Mouse (Mus musculus) liver, embryonic 14.5 days (tissue): Measurements from ENCODE around the gene Csrnp3. TPM values are rescaled to one million over a fixed set of nuclear protein-coding genes. Genes with fewer than 3 reads are reported as not detected.
"Not testable (repeated sequence)": the region's sequence is repeated elsewhere in the genome, so short reads cannot be mapped to it uniquely, and the experiment has no call there.

Source experiments
- ATAC-seq: fragments of 200-750 bp; cut with Nextera tagmentation; 2 replicates; pipeline ENCODE4 v1.8.0; 2017; ENCODE audit warnings: moderate number of reproducible peaks, mild to moderate bottlenecking, moderate library complexity; ENCODE audit not compliant: insufficient read depth
- DNase-seq, 3 experiments: peaks; one replicate each; pipeline ENCODE4 v3.0.0-alpha.2; 2012 to 2013; ENCODE audit warnings: low read depth in 3 of 3, low spot score in 3 of 3
- H3K27ac ChIP-seq: fragments of 300-500 bp; sonication (generic); 2 replicates; pipeline ENCODE4 v1.5.1; 2014; ENCODE audit warnings: moderate library complexity, mild to moderate bottlenecking, control low read depth, inconsistent platforms
- H3K27me3 ChIP-seq: fragments of 300-500 bp; sonication (generic); 2 replicates; pipeline ENCODE4 v1.6.1; 2014; ENCODE audit warnings: mild to moderate bottlenecking, low read length, moderate library complexity; ENCODE audit not compliant: control insufficient read depth, insufficient read depth
- H3K36me3 ChIP-seq: fragments of 300-500 bp; sonication (generic); replicated peaks from 2 replicates; pipeline ENCODE4 v1.6.1; 2014; ENCODE audit warnings: low read depth; ENCODE audit not compliant: control insufficient read depth, insufficient read depth
- H3K4me1 ChIP-seq, 2 experiments: fragments of 200-500 bp in 1 of 2; fragments of 300-500 bp in 1 of 2; sonication (generic) in 1 of 2; replicated peaks; 2 replicates each; pipeline ENCODE4 v1.6.1; 2012 to 2014; ENCODE audit warnings: antibody characterized with exemption in 1 of 2, inconsistent platforms in 1 of 2, low read length in 1 of 2; ENCODE audit not compliant: control insufficient read depth in 2 of 2, insufficient read depth in 2 of 2
- H3K4me2 ChIP-seq: fragments of 300-500 bp; sonication (generic); 2 replicates; pipeline ENCODE4 v1.6.1; 2014; ENCODE audit warnings: low read depth, mild to moderate bottlenecking, control low read depth, moderate library complexity
- H3K4me3 ChIP-seq, 2 experiments: fragments of 200-500 bp in 1 of 2; fragments of 300-500 bp in 1 of 2; sonication (generic) in 1 of 2; 2 replicates each; pipeline ENCODE4 v1.5.1; 2012 to 2014; ENCODE audit warnings: low read depth in 2 of 2, low read length in 2 of 2, mild to moderate bottlenecking in 2 of 2, control low read depth in 1 of 2, inconsistent platforms in 1 of 2, moderate library complexity in 1 of 2; ENCODE audit not compliant: insufficient read depth in 1 of 2
- H3K9ac ChIP-seq: fragments of 300-500 bp; sonication (generic); replicated peaks from 2 replicates; pipeline ENCODE4 v1.6.1; 2014; ENCODE audit warnings: mild to moderate bottlenecking, control low read depth, moderate library complexity
- H3K9me3 ChIP-seq: fragments of 300-500 bp; sonication (generic); 2 replicates; pipeline ENCODE4 v1.6.1; 2016; ENCODE audit warnings: low read length, mixed read lengths; ENCODE audit not compliant: control insufficient read depth
- CTCF ChIP-seq: IDR thresholded peaks from 2 replicates; pipeline ENCODE4 v1.5.1; 2016; ENCODE audit warnings: antibody characterized with exemption, low read depth, control low read depth
- EP300 ChIP-seq: IDR thresholded peaks from 2 replicates; pipeline ENCODE4 v1.6.1; 2016; ENCODE audit warnings: antibody characterized with exemption, low read depth
- WGBS: fragments of 180-500 bp; shearing (Covaris S2); extraction: QIAGEN DNeasy Blood & Tissue Kit; methylation state at CpG from one replicate; pipeline ENCODE4 v1.1.7; 2014; ENCODE audit not compliant: insufficient replicate concordance; 5-methylcytosine and 5-hydroxymethylcytosine counted together
- polyA plus RNA-seq, 2 experiments: library from polyadenylated mRNA; depleted of rRNA in 1 of 2; stranded (reverse) in 1 of 2; unstranded in 1 of 2; fragments of >200 nt; fragmentation: Nextera tagmentation in 1 of 2; extraction: Ambion mirVana in 1 of 2; gene quantifications; 2 replicates each; pipeline versions ENCODE4 v1.2.1 to v1.2.3; 2012 to 2014

The Csrnp3 gene
- polyA plus RNA-seq, 2 experiments = 0.02 TPM; not detected in 1

DNA sequence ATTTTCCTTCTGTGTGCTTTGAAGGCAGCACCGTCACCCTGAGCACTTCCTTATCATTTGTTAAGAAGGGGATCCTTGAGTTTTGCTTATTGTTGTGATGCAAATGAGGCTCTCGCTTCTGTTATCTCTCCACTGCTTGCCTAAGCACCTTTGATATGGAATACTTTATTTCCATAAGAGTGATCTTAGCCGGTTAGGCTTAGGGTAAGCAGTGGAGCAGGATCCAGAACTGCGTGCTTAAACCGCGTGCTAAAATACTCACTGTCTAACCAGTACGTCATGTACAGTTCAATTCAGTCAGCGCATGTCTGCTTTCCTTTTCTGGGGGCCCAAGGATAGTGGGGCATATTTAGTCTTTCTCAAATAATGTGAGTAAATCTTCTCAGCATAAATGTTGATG, 3.1 kb downstream of the Csrnp3 start:
- TF ChIP-seq CTCF (no peak), EP300 (no peak)
- DNase-seq (no peak), ATAC-seq (no peak)
- Histone ChIP-seq H3K9ac (no peak overlapping the region), H3K27ac (no peak overlapping the region), H3K4me3 (no peak overlapping the region), H3K4me1 (peaks cover 10 to 11% of the 10 kb centered on the region in 2 experiments), H3K9me3 (no peaks in the 10 kb centered on the region), H3K36me3 (no peaks in the 10 kb centered on the region), H3K27me3 (peaks cover 21% of the 10 kb centered on the region), H3K4me2 (no peak overlapping the region)
- WGBS = 50% methylated on average over 8 of the region's 8 CpGs

DNA sequence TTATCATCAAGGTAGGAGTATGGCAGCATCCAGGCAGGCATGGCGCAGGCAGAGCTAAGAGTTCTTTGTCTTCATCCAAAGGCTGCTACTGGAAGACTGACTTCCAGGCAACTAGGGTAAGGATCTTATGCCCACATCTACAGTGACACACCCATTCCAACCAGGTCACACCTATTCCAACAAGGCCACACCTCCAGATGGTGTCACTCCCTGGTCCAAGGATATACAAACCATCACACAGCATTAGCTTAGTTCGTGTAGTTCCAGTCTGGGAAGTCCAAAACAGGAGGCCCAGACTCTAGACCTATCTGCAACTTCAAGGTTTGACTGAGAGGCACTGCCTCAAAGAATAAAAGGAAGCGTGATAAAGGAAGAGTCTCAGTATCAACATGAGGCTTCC, 4.7 kb downstream of the Csrnp3 start:
- ATAC-seq = peak; percentile 42; the same call in 1 of the 2 replicates
- not testable (repeated sequence) for H3K27ac ChIP-seq, H3K9me3 ChIP-seq, H3K4me3 ChIP-seq, H3K4me2 ChIP-seq, H3K36me3 ChIP-seq, H3K9ac ChIP-seq, DNase-seq
- Histone ChIP-seq H3K4me1 (peaks cover 10 to 11% of the 10 kb centered on the region in 2 experiments), H3K27me3 (peaks cover 13% of the 10 kb centered on the region)
- WGBS = 65% methylated on average over 3 of the region's 3 CpGs

DNA sequence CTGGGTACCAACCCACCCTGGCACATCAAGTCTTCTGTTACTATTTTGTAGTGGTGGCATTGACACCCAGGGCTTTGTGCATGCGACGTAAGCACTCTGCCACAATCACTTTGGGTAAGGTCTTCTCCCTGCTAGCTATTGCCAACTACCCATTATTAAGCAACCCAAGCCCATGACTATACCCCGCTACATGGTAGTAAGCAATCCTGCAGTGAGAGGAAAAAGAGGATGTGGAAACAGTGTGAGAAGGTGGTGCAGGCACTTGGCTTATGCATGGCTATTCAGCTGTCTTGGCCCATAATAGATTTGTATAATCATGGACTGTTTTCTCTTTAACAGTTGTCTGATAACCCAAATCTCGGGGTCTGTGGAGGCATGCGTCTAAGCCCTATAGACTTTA, 11.2 kb downstream of the Csrnp3 start:
- Histone ChIP-seq H3K9me3 (no peaks in the 10 kb centered on the region), H3K27ac (no peak overlapping the region), H3K27me3 (no peaks in the 10 kb centered on the region; the same call in 1 of the 2 replicates), H3K36me3 (no peaks in the 10 kb centered on the region), H3K4me1 (no peaks in the 10 kb centered on the region), H3K4me2 (no peak overlapping the region), H3K4me3 (no peak overlapping the region), H3K9ac (no peak overlapping the region)
- ATAC-seq = no peak
- 67% methylated on average over 5 of the region's 5 CpGs for WGBS
- no peak for DNase-seq
- no peak for TF ChIP-seq CTCF
- TF ChIP-seq EP300 = no peak

DNA sequence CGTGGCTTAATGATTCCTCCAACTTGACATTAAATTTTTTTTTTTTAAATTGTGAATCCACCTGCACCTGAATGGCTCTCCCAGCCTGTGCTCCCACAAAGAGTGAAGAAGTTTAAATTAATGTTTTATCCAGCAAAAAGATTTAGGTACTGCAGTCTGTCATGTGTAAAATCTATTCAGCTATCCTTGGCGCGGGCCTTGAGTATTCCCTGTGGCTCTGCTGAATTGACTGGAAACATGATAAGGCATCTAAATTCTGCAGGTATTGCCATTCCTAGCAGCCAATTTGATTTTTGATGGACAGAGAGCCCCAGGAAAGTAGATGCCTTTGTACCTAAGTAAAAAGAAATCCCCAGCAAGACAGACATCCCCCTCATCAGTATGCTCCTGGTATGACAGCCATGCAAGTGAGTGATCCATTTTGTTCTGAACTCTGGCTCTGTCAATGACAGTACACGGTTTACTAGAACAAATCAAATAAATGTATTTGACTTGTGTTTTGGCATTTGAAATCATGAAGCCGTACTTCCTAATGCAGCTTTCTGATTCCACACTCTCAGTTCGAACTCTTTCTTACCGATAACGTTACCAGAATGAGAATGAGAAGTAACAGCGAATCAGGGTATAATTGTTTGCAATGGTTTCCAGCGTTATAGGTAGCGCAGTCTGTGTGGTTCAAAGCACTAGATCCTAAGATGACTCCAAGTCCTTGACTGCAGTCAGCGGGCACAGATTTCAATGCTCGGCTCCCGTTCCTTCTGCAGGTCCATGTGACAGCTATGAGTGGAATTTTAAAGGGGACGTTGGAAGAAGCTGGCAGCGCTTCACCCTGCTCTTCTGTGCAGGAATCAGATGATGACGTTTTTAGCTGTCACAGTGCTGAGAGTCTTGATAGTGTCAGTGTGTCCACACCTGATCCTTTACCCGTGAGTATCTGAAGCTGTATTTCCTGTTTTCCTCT, 14.5 kb downstream of the Csrnp3 start:
- no peak overlapping the region for H3K9ac ChIP-seq
- no peaks in the 10 kb centered on the region for H3K27me3 ChIP-seq
- H3K4me3 ChIP-seq = no peak overlapping the region
- no peaks in the 10 kb centered on the region for H3K36me3 ChIP-seq
- ATAC-seq = no peak
- no peak for DNase-seq
- no peaks in the 10 kb centered on the region for H3K4me1 ChIP-seq
- no peak overlapping the region for H3K4me2 ChIP-seq
- H3K9me3 ChIP-seq = no peaks in the 10 kb centered on the region
- WGBS = 77% methylated on average over 18 of the region's 18 CpGs
- no peak for TF ChIP-seq CTCF
- TF ChIP-seq EP300 = no peak
- H3K27ac ChIP-seq = no peak overlapping the region

DNA sequence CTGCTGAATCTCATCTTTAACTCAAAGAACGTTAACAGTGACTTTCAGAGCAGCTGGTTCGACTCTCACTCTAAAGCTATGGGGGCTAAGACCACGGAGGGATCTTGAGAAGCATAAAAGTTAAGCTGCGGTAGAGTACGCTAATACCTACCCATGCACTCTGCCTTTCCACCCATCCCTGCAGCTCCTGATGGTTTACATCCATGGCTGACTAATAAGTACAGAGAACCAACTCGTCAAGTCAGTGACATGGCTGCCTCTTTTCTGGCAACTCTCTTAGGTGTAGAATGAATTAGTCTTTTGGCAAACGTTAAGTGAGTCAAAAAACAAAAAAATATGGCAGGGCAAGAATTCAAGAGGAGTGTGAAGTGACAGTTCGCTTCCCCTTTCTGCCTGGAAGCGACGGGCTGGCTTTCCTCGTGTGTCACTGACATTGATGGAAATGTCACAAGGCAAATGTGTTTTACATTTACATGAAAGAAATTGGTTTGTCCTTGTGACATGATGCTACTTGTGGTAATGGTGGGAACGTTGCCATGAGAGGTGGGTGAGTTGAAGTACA, 19.3 kb downstream of the Csrnp3 start:
- Histone ChIP-seq H3K9ac (no peak overlapping the region), H3K4me2 (no peak overlapping the region), H3K4me1 (no peaks in the 10 kb centered on the region), H3K36me3 (no peaks in the 10 kb centered on the region), H3K4me3 (no peak overlapping the region), H3K27me3 (no peaks in the 10 kb centered on the region), H3K9me3 (no peaks in the 10 kb centered on the region), H3K27ac (no peak overlapping the region)
- ATAC-seq (no peak), DNase-seq (no peak)
- 59% methylated on average over 12 of the region's 12 CpGs for WGBS
- TF ChIP-seq EP300 = no peak
